Mouse (Mus musculus): ENCODE data around the gene Cbr2. TPM values are rescaled to one million over a fixed set of nuclear protein-coding genes. Genes with fewer than 3 reads are reported as not detected.

The Cbr2 gene
- total RNA-seq, 2 experiments from 2014 or later = 7.4 to 7.8 TPM

DNA sequence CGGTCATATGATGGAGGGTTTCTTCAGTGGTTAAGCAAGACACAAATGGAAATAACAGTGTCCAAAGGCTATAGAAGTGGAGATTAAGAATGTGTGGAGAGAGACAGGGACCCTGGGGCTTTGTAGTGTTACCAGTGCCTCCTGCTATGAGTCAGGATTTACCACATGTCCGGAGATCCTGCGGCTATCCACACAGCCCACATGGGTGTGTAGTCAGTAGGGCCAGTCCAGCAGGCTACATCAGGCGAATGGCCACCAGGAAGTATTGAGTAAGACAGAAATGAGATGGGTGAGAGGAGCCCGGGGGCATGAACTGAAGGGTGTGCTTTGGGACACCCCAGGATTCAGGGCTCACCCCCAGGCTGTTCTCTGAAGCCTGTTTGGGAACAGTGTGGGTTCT, 49.2 kb downstream of the Cbr2 start:
- DNase-seq (ENCODE audit: low spot score in 2 of 2) = no peak

DNA sequence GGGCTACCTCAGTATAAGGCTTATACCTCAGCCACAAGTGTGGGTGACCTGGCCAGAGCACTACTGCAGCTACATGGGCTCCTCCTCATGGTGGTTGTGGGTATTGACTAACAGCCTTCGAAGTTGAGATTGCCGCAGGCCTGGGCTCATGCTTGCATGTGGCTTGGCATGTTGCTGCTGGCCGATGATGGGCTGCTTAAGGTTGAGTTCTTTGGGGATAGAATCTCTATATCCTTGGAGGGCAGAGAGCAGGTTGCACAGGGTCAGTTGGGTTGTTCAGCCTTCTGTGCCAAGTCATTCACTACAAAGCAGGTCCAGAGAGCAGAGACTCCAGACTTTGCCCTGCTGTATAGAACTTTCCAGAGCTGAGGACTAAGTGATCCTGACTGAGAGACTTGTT, 52.0 kb downstream of the Cbr2 start:
- no peak for DNase-seq (ENCODE audit: low spot score in 2 of 2)

Other genes with a start within 250 kb of the Cbr2 start
- gene Mrpl12, start 247.5 kb downstream of the Cbr2 start, total RNA-seq (2021) = 100 to 1,000 TPM; 105 to 107 TPM
- gene Slc25a10, start 240.3 kb downstream of the Cbr2 start, total RNA-seq (2021) = 100 to 1,000 TPM; 102 to 103 TPM
- gene Gcgr, start 201.4 kb downstream of the Cbr2 start, total RNA-seq (2021) = 1 to 10 TPM; 2.5 to 9.8 TPM
- gene Mcrip1, start 182.4 kb downstream of the Cbr2 start, total RNA-seq (2021) = 10 to 100 TPM; 80.6 to 84.2 TPM
- gene Ppp1r27, start 181.0 kb downstream of the Cbr2 start, total RNA-seq (2021) = 1 to 10 TPM; 1.3 to 5.6 TPM
- gene P4hb, start 158.9 kb downstream of the Cbr2 start, total RNA-seq (2021) = 100 to 1,000 TPM; 531 to 539 TPM
- gene Arhgdia, start 150.5 kb downstream of the Cbr2 start, total RNA-seq (2021) = 100 to 1,000 TPM; 321 to 354 TPM
- 100 to 1,000 TPM; 136 to 169 TPM for gene Alyref, start 133.7 kb downstream of the Cbr2 start, total RNA-seq (2021)
- gene Anapc11, start 133.7 kb downstream of the Cbr2 start, total RNA-seq (2021) = 10 to 100 TPM; 87.4 to 90.7 TPM
- gene Npb, start 123.6 kb downstream of the Cbr2 start, total RNA-seq (2021) = 1 to 10 TPM; 2.4 to 5.4 TPM
- gene Pcyt2, start 114.2 kb downstream of the Cbr2 start, total RNA-seq (2021) = 100 to 1,000 TPM; 135 to 144 TPM
- 10 to 100 TPM; 49.0 to 58.1 TPM for gene Sirt7, start 106.9 kb downstream of the Cbr2 start, total RNA-seq (2021)
- gene Mafg, start 98.5 kb downstream of the Cbr2 start, total RNA-seq (2021) = 10 to 100 TPM; 51.4 to 56.0 TPM
- gene Pycr1, start 88.3 kb downstream of the Cbr2 start, total RNA-seq (2021) = 1 to 10 TPM; 5.4 to 8.6 TPM
- gene Myadml2, start 84.0 kb downstream of the Cbr2 start, total RNA-seq (2021) = 1 to 10 TPM; 1.4 to 3.8 TPM
- gene Notum, start 70.9 kb downstream of the Cbr2 start, total RNA-seq (2021) = 10 to 100 TPM in 1 of 2 experiments, 1 to 10 TPM in 1; 8.6 to 14.8 TPM
- 100 to 1,000 TPM; 108 to 110 TPM for gene Aspscr1, start 59.1 kb downstream of the Cbr2 start, total RNA-seq (2021)
- gene Cenpx, start 18.4 kb downstream of the Cbr2 start, total RNA-seq (2021) = 10 to 100 TPM; 49.5 to 52.5 TPM
- gene Lrrc45, start 18.2 kb downstream of the Cbr2 start, total RNA-seq (2021) = 10 to 100 TPM; 44.2 to 44.8 TPM
- gene Rac3, start 10.6 kb downstream of the Cbr2 start, total RNA-seq (2021) = 10 to 100 TPM; 12.7 to 17.4 TPM
- 10 to 100 TPM; 40.9 to 43.3 TPM for gene Dcxr, start 4.8 kb downstream of the Cbr2 start, total RNA-seq (2021)
- 10 to 100 TPM; 20.2 to 49.6 TPM for gene Hmga1b, start 30.7 kb upstream of the Cbr2 start, total RNA-seq (2021)
- gene Rfng, start 52.1 kb upstream of the Cbr2 start, total RNA-seq (2021) = 10 to 100 TPM; 18.9 to 22.7 TPM
- gene Gps1, start 52.2 kb upstream of the Cbr2 start, total RNA-seq (2021) = 100 to 1,000 TPM; 109 to 111 TPM
- 10 to 100 TPM; 66.8 to 71.1 TPM for gene Dus1l, start 64.3 kb upstream of the Cbr2 start, total RNA-seq (2021)
- gene Fasn, start 92.4 kb upstream of the Cbr2 start, total RNA-seq (2021) = 10 to 100 TPM; 86.7 to 96.3 TPM
- gene Ccdc57, start 200.8 kb upstream of the Cbr2 start, total RNA-seq (2021) = 10 to 100 TPM; 14.3 to 14.4 TPM
- 1 to 10 TPM; 6.9 to 8.6 TPM for gene Slc16a3, start 216.4 kb upstream of the Cbr2 start, total RNA-seq (2021)